Mouse (Mus musculus): ENCODE results near the gene Il4i1.

DNA sequence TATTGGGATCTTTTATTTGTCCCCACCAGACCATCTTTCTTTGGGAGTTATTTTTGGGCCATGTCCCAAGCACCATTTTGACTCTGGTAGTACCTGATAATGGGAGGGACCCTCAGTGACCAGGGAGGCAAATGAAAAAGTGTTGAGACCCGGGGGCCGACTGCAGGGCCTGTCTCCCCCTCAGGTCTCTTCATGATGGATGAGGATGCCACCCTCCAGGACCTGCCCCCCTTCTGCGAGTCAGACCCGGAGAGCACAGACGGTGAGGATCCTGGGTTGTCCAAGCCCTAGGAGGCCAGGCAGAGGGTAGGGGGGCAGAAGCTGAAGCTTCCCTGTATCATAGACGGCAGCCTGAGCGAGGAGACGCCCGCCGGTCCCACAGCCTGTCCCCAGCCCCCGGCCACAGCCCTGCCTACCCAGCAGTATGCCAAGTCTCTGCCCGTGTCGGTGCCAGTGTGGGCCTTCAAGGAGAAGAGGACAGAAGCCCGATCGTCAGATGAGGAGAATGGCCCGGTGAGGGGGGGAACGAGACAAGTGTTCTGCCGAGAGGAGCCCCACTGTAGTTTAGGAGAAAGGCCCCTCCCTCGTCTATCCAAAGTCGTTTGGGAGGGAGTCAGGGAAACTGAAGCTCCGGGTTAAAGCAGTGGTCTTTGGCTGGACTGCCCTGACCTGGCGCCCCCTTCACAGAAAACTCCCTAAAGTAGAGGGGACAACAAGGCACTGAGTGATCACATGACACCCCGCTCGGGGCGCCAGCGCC lies 37.6 kb downstream of the Il4i1 start:
- TF ChIP-seq CTCF (IDR thresholded peaks at IDR 0.05; ENCODE audit: low read depth) (no peak), EP300 (IDR thresholded peaks at IDR 0.05; ENCODE audit: low read depth) (no peak)
